Mouse (Mus musculus): ENCODE results near the gene Pjvk.
"Not testable (repeated sequence)": the region's sequence is repeated elsewhere in the genome, so short reads cannot be mapped to it uniquely, and the experiment has no call there.

The Pjvk gene

GRCm38 (mm10) chr2:76647883-76648570 is at the start of gene Pjvk, which contains the start of gene Prkra:
Gene Pjvk (plus strand): TSS chr2:76648476.
Gene Prkra (minus strand): TSS chr2:76648015.
- DNase-seq (ENCODE audit: low read depth) = peak; percentile 87

DNA sequence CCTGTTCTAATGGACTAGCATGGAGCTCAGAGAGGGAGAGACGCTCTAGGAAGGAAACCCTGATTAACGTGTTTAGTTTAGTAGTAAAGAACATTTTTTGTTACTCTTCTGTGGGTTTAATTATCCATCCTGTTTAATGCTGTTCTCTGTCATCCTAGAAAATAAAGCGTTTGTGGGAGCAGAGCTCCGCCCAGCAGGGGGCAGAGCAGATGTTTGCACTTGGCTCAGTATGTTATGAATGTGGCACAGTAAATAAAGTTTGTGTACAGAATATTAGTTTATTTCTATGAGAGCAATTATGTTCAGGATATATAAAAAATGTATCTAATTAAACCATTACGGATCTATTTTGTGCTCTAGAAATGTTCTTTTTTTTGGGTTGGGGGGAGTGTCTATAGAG is 49.1 kb upstream of the Pjvk start:
- DNase-seq (ENCODE audit: low read depth) = no peak

DNA sequence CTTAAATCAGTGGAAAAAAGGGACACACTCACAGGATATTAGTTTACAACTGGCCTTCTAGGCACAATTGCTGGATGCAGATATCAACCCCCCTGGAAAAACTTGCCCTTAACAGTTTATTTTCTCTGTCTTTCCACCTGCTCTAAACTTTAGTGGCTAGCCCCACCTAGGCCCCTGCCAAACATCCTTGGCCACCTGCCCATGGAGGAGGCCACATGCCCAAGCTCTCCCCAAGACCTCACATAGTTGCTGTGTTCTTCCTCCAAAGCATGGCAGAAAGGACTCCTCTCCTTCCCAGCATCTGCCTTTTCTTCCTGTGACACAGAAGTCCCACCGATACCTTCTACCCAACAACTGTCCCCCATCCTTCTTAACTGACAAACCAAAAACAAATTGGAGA is 46.0 kb upstream of the Pjvk start:
- no peak for DNase-seq (ENCODE audit: low read depth)

- no peak for DNase-seq (ENCODE audit: low read depth)
Measured at GRCm38 (mm10) chr2:76606704-76607103, 41.6 kb upstream of the Pjvk start.

- no peak for DNase-seq (ENCODE audit: low read depth)
Measured at GRCm38 (mm10) chr2:76610326-76611104, 37.8 kb upstream of the Pjvk start.

DNA sequence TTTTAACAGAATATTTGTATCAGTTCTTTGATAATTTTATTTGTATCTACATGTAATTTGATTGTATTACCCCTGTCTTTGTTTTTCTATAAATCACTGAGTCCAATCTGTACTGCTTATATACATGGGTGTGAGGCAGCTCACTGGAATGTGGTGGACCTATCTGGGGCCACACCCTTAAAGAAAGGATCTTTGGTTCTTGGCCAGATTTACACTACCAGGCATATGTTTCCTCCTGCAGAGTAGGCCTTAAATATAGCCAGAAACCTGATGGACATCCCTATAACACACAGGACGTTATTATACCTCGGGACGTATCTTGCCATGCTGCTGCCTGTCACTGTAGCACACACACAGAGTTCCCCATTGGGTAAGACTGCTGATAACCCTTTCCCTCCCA is 36.3 kb upstream of the Pjvk start:
- DNase-seq (ENCODE audit: low read depth) = no peak

DNA sequence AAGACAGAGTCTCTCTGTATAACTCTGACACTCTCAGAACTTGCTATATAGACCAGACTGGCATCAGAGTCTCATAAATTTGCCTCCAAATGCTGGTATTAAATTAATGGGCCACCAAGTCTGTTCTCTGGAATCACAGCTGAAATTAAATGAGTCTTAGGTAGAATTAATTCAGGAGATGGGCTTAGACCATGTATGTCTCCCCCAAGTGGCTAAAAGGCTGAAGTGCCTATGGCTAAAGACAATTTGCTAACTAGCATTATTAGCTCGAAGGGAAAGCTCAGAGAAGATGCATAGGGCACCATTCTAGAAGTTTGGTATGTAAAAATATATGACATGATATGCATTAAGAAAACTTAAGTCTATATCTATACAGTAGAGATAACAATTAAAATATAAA is 30.2 kb upstream of the Pjvk start:
- DNase-seq (ENCODE audit: low read depth) = peak; percentile 35

DNA sequence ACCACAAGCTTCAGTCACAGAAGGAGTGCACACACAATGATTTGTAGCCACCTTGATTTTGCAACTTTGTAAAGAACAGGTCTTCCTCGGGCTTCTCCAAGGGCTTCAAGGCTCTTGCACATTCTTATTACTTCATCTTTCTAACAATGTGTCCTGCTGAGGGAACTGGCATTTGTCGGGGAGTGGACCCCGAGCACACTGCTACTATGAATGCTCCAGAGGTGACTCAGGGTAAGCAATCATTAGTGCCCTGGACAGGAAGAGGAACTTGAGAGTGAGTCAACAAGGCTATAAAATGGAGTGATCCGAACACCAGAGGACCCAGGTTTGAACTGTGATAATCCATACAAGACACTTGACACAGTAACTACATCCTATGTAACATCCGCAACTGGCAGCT is 28.1 kb upstream of the Pjvk start:
- DNase-seq (ENCODE audit: low read depth) = no peak

DNA sequence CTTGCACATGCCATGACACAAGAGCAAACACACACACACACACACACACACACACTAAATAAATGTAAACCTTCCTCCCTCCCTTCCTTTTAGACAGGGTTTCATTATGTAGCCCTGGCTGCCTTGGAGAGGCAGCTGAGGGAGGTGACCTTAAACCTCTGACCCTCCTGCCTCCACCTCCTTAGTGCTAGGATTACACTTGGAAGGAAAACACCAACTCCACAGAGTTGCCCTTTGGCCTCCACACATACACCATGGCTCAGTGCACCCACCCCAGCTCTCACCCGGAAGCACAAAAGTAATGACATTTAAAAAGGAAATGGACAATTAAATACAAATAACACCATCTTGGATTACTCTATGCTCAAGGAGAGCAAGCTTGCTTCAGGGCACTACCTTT is 26.6 kb upstream of the Pjvk start:
- DNase-seq (ENCODE audit: low read depth) = no peak

GRCm38 (mm10) chr2:76622316-76622715 is 26.0 kb upstream of the Pjvk start:
- DNase-seq (ENCODE audit: low read depth) = not testable (repeated sequence)

GRCm38 (mm10) chr2:76630293-76630692 is 18.0 kb upstream of the Pjvk start:
- no peak for DNase-seq (ENCODE audit: low read depth)

DNA sequence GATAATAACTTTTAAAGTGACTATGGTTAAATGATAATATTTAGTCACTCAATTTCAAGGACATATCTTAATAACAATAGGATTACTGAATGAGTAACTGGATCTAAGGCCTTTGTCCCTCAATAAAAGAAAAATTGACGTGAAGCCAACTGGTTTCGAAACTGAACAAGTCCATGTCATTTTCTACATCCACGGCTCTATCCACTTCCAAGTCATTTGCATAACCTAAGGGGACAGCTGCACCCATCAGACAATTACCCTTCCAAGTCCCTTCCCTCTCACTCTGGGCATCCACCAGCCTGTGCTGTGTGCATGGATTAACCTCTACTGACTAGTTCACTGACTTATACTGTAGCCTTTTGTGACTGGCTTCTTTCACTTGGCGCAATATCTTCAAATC is 16.7 kb upstream of the Pjvk start:
- no peak for DNase-seq (ENCODE audit: low read depth)

DNA sequence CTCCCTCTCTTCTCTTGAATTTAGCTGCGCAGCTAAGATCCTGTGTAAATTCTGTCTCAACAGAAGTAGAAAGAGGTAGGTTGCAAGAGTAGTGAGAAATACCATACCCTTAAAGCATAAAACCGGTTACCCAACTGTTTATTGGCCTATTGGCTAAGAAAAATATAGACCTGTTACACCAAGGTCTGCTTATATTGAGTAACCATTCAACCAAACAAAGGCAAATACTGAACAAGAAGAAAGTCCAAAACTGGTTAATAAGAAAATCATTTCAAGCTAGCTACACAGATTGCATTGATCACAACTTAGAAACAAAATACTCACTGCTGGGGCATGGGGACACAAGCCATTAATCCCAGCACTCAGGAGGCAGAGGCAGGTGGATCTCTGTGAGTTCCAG is 8.6 kb upstream of the Pjvk start:
- no peak for DNase-seq (ENCODE audit: low read depth)

- no peak for DNase-seq (ENCODE audit: low read depth)
Measured at GRCm38 (mm10) chr2:76643801-76644200, 4.5 kb upstream of the Pjvk start.

DNA sequence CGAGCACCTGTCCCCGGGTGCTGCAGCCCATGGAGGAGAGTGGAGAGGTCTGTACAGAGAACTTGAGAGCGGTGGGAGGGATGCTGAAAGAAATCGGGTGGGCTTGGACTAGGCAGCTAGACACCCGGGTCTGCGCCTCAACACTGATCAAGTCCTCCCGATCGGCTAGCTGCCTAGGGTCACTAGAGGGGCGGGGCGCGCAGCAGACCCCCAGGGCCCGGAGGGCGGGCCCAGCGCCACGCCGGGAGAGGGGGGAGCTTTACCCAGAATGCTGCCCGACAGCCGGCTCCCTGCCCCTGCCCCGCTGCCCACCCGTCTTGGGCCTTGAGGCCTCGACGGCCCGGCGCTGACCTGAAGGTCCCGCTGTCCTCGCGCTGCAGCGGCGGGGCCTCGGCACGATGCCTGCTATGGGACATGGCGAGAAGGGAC is 821 bp upstream of the Pjvk start:
- DNase-seq (ENCODE audit: low read depth) = peak; percentile 42

- DNase-seq (ENCODE audit: low read depth) = peak; percentile 19
Measured at GRCm38 (mm10) chr2:76648666-76649141, 428 bp downstream of the Pjvk start.

- DNase-seq (ENCODE audit: low read depth) = no peak
Measured at GRCm38 (mm10) chr2:76653070-76653469, 4.8 kb downstream of the Pjvk start.

DNA sequence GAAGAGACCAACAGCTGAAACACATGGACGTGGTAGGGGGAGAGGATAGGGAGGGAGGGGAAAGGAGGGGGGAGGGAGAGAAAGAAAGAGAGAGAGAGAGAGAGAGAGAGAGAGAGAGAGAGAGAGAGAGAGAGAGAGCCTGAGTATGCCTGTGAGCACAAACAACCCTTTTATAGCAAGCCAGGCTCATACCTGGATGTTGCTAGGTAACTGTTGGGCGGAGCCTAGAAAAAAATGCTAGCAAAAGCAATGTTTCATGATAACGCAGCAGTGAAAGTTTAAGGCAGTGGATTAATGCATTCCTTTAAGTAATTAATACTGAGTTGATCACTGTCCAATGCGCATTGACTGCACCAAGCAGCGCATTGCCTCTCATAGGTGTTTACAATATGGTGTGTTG is 6.4 kb downstream of the Pjvk start:
- DNase-seq (ENCODE audit: low read depth) = no peak

GRCm38 (mm10) chr2:76655444-76655843 is 7.2 kb downstream of the Pjvk start:
- DNase-seq (ENCODE audit: low read depth) = no peak

GRCm38 (mm10) chr2:76655982-76656381 is 7.7 kb downstream of the Pjvk start:
- DNase-seq (ENCODE audit: low read depth) = no peak

DNA sequence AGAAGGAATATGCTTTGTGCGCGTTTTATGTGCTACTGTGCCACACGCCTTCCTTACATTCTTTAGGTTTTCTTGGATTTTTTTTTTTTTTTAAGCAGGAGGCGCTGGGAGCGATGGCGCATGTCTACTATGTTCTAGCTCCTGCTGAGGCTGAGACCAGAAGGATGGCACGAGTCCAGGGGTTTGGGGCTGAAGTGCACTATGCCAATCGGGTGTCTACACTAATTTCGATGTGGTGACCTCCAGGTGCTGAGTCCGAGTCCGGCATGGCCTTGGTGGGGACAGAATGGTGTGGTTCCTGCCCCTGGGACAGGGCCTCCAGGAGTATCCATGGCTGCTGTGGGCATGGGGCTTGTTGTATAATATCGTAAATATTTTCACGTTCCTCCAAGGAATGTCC is 10.3 kb downstream of the Pjvk start:
- no peak for DNase-seq (ENCODE audit: low read depth)

GRCm38 (mm10) chr2:76659419-76659818 is 11.1 kb downstream of the Pjvk start:
- no peak for DNase-seq (ENCODE audit: low read depth)

DNA sequence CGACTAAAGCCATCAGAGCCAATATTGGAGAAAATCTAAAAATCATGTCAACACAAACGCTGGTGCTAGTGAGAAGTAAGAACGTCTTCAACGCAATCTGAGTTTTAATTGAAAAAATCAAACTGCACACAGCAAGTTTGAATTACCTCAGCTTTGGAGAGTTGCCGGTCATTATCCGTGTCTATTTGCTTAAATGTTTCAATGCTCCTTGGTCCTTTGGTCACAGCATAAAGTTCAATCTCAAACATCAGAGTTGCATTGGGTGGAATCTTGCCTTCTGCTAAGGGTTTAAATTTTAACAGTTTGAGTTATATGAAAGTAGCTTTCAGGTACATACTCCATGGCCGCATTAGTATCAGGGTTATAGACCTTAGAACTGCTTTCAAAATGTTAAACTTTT is 17.3 kb downstream of the Pjvk start:
- DNase-seq (ENCODE audit: low read depth) = no peak

All from naive thymus-derived CD4-positive, alpha-beta T cell, adult 2 months (primary cell).